Mouse (Mus musculus): ENCODE data around the gene Cxcl9.

Gene Cxcl9

DNA sequence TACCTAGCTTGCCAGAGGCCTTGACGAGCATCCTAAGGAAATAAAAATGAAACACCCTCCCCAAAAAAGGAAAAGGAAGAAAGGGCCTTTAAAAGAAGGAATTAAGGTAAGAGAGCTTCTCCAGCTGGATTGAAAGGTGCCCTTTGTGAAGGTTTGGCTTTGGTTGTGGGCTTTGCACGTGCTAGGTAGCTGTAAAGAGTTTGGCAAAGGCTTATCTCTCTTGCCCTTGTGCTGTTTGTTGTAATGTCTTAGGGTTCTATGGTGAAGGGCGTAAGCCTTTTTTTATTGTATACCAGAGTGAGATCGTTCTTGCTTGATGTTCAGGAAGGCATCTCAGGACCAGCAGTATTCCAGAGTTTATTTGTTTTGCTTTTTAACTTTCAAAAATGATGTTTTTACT, 12.7 kb upstream of the Cxcl9 start:
- in situ Hi-C loops (cut with MboI, MseI): no loop called here

- in situ Hi-C loops (cut with MboI, MseI): no loop called here
These were observed 8.9 kb upstream of the Cxcl9 start for GRCm38 (mm10) chr5:92336743-92337142.

- in situ Hi-C loops (cut with MboI, MseI): no loop called here
These were observed 4.5 kb upstream of the Cxcl9 start for GRCm38 (mm10) chr5:92332359-92332840.

GRCm38 (mm10) chr5:92331635-92332338, 3.9 kb upstream of the Cxcl9 start, which contains the start of gene Art3:
Gene Art3, plus strand, starts transcription at chr5:92331827.
- in situ Hi-C loops (cut with MboI, MseI): no loop called here

DNA sequence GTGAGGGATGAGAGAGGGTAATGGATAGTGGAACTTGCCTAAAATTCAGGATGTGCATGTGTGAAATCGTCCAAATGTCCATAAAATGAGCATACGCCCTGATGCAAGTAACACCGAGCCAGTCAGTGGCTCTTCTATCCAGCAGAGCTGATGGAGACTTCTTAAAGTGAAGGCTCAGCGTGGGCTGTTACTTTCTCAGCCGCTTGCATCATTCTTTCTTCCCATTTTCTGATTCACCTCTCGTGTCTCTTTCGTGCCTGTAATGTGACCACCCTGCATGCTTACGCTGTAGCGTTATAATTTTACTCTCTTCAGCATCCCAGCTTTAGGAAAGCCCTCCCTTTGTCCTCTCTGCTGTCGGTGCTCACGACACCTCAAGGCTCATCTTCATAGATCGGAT, 3.2 kb upstream of the Cxcl9 start:
- in situ Hi-C loops (cut with MboI, MseI): no loop called here

DNA sequence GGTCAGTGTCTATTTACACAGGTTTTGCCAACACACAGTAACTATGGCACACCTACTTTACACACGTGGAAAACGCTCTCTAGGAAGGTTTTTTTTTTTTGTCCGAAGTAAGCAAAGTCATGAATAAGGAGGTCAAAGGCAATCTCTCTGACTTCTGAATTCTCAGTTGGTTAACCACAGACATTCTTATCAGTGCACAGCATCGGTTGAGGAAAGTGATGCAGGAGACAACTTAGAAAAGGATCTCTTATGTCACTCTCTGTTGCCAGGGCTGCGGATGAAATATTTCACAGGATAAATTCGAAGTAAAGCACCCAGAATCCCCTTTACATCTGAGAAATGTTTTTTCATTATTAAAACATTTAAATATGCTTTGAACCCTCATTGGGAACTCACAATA, 512 bp downstream of the Cxcl9 start:
- in situ Hi-C loops (cut with MboI, MseI): no loop called here

- in situ Hi-C loops (cut with MboI, MseI): no loop called here
These were observed 4.6 kb downstream of the Cxcl9 start for GRCm38 (mm10) chr5:92323264-92323663.

DNA sequence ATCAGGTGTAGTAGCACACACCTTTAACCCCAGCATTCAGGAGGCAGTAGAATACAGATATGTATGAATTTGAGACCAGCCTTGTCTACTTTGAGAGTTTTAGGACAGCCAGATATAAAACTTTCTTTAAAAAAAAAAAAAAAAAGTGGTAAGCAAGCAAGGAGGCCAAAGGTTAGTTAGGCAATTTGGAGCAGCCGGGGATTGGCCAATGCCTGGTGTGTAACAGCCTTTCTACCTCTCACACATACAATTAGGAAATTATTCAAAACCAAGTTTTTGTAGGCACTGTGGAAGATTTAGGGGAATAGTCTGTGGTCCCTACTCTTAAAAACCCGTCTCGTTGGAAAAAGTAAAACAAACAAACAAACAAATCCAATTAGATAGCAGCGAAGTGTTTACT, 5.3 kb downstream of the Cxcl9 start:
- in situ Hi-C loops (cut with MboI, MseI): no loop called here

GRCm38 (mm10) chr5:92321631-92322400, 6.1 kb downstream of the Cxcl9 start:
- in situ Hi-C loops (cut with MboI, MseI): no loop called here

- in situ Hi-C loops (cut with MboI, MseI): loop anchor here in 1 of 2 experiments (5.0 kb wide), 1 partner anchor 59 kb away; no protein-coding TSS in a partner anchor
These were observed 9.3 kb downstream of the Cxcl9 start for GRCm38 (mm10) chr5:92318596-92318995.

- in situ Hi-C loops (cut with MboI, MseI): loop anchor here in 1 of 2 experiments (5.0 kb wide), 1 partner anchor 59 kb away; no protein-coding TSS in a partner anchor
These were observed 9.8 kb downstream of the Cxcl9 start for GRCm38 (mm10) chr5:92318119-92318518.

DNA sequence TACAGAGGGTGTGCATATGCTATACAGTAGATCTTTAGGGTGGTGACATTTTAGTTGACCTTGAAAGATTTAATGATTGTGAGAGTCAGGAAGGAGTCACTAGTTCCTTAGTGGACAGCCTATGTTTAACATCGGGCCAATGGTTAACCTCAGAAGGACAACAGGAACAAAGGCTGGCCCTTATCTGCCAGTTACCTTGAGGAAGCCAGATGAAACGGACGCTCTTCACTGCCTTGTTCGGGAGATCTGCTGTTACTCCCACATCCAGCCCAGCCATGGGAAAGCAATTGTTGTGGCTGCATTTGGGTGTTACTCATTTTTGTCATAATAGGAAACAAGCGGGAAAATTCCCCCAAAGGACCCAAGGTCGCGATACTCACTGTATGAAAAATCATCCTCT, 14.1 kb downstream of the Cxcl9 start:
- in situ Hi-C loops (cut with MboI, MseI): loop anchor here in 1 of 2 experiments (5.0 kb wide), 1 partner anchor 69 kb away; no protein-coding TSS in a partner anchor

DNA sequence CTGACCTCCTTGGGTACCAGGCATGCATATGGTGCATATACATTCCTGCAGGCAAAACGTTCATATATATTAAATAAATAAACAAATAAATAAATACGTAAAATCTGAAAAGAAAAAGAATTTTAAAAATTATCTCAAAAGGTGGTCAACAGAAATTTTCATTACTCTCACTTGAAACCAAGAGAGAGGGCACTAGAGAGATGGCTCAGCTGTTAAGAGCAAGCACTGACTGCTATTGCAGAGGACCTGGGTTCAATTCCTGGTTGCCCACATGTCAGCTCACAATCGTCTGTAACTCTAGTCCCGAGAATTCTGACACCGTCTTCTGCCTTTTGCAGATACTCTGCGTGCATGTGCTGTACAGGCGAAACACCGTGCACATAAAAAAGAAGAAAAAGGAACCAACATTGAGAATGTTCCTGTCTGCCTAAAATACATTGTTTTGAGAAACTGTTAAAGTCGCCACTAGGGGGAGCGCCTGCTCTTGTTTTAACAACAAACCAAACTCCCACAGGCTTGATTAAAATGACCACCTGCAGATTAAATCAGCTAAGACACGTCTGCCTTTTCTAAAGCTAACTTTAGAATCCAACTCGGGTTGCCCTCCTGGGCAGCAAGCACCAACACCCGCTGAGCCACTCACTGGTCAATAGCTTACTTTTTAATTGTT, 15.7 kb downstream of the Cxcl9 start:
- in situ Hi-C loops (cut with MboI, MseI): loop anchor here in 1 of 2 experiments (5.0 kb wide), 1 partner anchor 70 kb away; no protein-coding TSS in a partner anchor

GRCm38 (mm10) chr5:92309681-92310511, 18.0 kb downstream of the Cxcl9 start, which contains the start of gene Sdad1:
Gene Sdad1, minus strand, starts transcription at chr5:92310479.
- in situ Hi-C loops (cut with MboI, MseI): loop anchor here in 1 of 2 experiments (5.0 to 10.0 kb wide), 2 partner anchors 72 to 1815 kb away; partner anchors contain the start of gene Afp

GRCm38 (mm10) chr5:92304291-92304690, 23.6 kb downstream of the Cxcl9 start:
- in situ Hi-C loops (cut with MboI, MseI): loop anchor here in 1 of 2 experiments (10.0 kb wide), 1 partner anchor 1809 kb away; the partner anchor contains the start of gene Afp

DNA sequence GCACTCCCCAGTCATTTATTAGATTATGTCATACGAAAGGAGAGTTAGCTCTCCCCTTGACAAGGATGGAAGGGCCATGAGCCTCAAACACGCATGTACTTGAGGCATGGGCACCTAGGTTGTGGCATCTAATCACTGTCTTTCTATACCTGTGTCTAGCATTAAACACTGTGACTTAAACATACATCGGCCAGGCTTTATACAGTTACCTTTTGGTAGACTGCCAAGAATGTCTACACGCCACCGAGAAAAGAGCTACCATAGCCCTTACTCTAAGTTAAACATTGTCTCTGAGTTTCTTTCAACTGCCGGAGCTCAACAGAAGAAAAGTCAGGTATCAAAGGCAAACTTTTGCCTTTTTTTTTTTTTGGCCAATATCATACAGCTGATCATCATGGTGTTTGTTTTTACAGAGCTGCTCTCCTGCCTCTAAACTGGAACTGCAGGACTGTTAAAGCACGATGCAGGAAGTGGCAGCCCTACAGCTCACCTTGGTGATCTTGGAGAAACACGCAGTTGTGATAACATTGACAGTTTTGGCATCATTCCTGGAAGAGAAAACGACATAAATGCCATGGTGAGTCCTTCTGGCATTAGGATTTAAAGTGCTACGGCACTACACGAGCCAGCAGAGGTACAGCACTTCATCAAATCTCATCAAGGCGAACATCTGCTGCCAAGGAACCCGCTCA, 25.6 kb downstream of the Cxcl9 start:
- in situ Hi-C loops (cut with MboI, MseI): loop anchor here in 1 of 2 experiments (10.0 kb wide), 1 partner anchor 1807 kb away; the partner anchor contains the start of gene Afp

- in situ Hi-C loops (cut with MboI, MseI): no loop called here
These were observed 33.4 kb downstream of the Cxcl9 start for GRCm38 (mm10) chr5:92294525-92294924.

- in situ Hi-C loops (cut with MboI, MseI): no loop called here
These were observed 36.0 kb downstream of the Cxcl9 start for GRCm38 (mm10) chr5:92291652-92292414.

DNA sequence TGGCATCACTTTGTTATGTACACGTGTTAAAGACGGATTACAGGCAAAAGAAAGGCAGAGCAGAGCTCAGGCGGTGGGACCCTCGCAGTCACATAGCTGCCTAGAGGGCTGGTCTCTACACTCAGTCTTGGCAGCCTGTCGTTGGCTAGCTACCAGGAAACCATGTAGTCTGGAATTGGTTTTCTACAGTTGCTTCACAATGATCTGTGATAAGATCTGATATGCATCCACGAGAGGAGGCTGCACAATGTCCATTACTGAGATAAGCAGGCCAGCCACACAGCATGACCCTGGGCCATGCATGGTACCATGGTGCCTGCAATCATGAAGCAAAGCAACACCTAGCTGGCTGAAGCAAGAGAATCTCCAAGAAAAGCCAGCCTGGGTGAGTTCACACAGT, 40.0 kb downstream of the Cxcl9 start:
- in situ Hi-C loops (cut with MboI, MseI): no loop called here

Data from T-helper 17 cell (primary cell).